Mouse (Mus musculus) midbrain, embryonic 12.5 days (tissue): ENCODE measurements at regions not wholly inside any gene's neighbourhood (a gene's known extent, or its start where the extent isn't known, plus 50 kb on each side); places are given as distances from the start of the nearest gene placed in this dataset.

Experiments used
- ATAC-seq: fragments of 200-750 bp; cut with Nextera tagmentation; 2 replicates; pipeline ENCODE4 v1.8.0; 2017; ENCODE audit warnings: low read depth, moderate TSS enrichment, moderate library complexity; ENCODE audit not compliant: low FRiP score
- H3K27ac ChIP-seq: fragments of 300-500 bp; sonication (generic); replicated peaks from 2 replicates; pipeline ENCODE4 v1.5.1; 2016; ENCODE audit warnings: mild to moderate bottlenecking
- H3K27me3 ChIP-seq: fragments of 300-500 bp; sonication (generic); 2 replicates; pipeline ENCODE4 v1.6.1; 2016; ENCODE audit warnings: mild to moderate bottlenecking
- H3K36me3 ChIP-seq: fragments of 300-500 bp; sonication (generic); 2 replicates; pipeline ENCODE4 v1.6.1; 2016
- H3K4me1 ChIP-seq: fragments of 300-500 bp; sonication (generic); 2 replicates; pipeline ENCODE4 v1.6.1; 2016
- H3K4me2 ChIP-seq: fragments of 300-500 bp; sonication (generic); replicated peaks from 2 replicates; pipeline ENCODE4 v1.6.1; 2016; ENCODE audit warnings: mild to moderate bottlenecking, moderate library complexity
- H3K4me3 ChIP-seq: fragments of 300-500 bp; sonication (generic); 2 replicates; pipeline ENCODE4 v1.5.1; 2016; ENCODE audit warnings: mild to moderate bottlenecking
- H3K9ac ChIP-seq: fragments of 300-500 bp; sonication (generic); replicated peaks from 2 replicates; pipeline ENCODE4 v1.6.1; 2016; ENCODE audit warnings: mild to moderate bottlenecking, moderate library complexity
- H3K9me3 ChIP-seq: fragments of 300-500 bp; sonication (generic); 2 replicates; pipeline ENCODE4 v1.6.1; 2016; ENCODE audit warnings: mild to moderate bottlenecking
- WGBS: fragments of 180-500 bp; shearing (Covaris S2); methylation state at CpG from one replicate; pipeline ENCODE4 v1.1.7; 2016; 5-methylcytosine and 5-hydroxymethylcytosine counted together

DNA sequence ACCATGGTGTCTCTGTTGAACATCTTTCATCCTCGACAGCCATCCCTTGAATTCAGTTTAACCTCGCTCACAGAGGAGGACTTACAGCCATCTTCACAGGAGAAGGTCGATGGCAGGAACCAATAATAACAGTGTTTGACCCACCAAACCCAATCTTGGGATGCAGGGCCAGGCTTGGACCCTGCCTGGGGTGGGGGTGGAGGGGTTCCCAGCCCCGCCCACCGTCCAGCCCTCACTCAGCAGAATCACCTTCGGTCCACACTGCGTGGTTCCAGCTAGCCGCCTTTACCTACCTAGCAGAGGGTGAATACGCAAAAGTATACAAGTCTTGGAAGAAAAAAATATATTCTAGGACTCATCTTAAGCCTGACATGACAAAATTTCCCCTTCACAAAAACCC, 400.5 kb upstream of the Atp11b start:
- Histone ChIP-seq H3K36me3 (no peaks in the 10 kb centered on the region), H3K4me2 (no peak overlapping the region), H3K9ac (no peak overlapping the region), H3K27ac (no peak overlapping the region), H3K27me3 (no peaks in the 10 kb centered on the region), H3K9me3 (no peaks in the 10 kb centered on the region), H3K4me1 (peaks cover 10% of the 10 kb centered on the region), H3K4me3 (no peak overlapping the region)
- WGBS, result 87% methylated on average over 9 of the region's 9 CpGs
- no peak for ATAC-seq

DNA sequence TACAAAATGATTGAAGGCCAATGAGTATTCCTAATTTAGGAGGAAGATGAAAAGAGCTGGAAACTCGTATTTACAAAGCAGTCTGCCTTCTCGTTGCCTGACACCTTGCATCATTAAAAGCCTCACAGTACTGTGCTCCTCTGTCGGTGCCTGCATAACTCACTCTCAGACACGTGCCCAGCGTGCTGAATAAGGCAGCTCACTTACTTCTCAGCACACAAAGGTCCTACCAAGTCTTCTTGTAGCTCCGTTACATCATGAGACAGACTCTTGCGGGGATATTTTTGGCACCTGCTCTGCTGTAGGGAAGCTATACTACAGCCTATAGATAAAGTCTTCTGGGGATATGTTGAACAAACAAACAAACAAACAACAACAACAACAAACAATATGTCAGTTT, 400.0 kb upstream of the Atp11b start:
- no peak overlapping the region for H3K27ac ChIP-seq
- peaks cover 10% of the 10 kb centered on the region for H3K4me1 ChIP-seq
- no peak for ATAC-seq
- no peaks in the 10 kb centered on the region for H3K36me3 ChIP-seq
- no peaks in the 10 kb centered on the region for H3K9me3 ChIP-seq
- no peak overlapping the region for H3K9ac ChIP-seq
- no peak overlapping the region for H3K4me2 ChIP-seq
- WGBS, result 74% methylated on average over 7 of the region's 7 CpGs
- no peak overlapping the region for H3K4me3 ChIP-seq
- no peaks in the 10 kb centered on the region for H3K27me3 ChIP-seq

DNA sequence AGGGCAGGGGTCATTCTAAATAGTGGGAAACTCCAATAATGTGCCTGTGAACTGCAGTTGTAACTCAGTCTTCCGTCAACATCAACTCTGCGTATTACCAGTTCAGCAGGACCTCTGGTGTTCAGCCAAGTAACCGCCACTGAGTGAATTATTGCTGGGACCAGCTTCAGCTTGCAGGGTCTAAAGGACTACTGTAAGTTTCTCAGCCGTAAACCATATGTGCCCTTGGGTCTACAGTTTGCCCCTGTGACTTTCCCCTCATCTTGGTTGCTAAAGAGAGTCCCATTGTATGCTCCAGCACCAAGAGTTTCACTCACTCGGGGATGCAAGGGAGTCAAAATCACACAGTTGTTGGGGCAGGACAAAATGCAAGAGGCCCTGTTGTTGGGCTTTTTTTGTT, 399.6 kb upstream of the Atp11b start:
- Histone ChIP-seq H3K27me3 (no peaks in the 10 kb centered on the region), H3K4me3 (no peak overlapping the region), H3K4me1 (peaks cover 10% of the 10 kb centered on the region), H3K9ac (no peak overlapping the region), H3K4me2 (no peak overlapping the region), H3K36me3 (no peaks in the 10 kb centered on the region), H3K9me3 (no peaks in the 10 kb centered on the region), H3K27ac (no peak overlapping the region)
- no peak for ATAC-seq
- WGBS, result 84% methylated on average over 5 of the region's 5 CpGs

GRCm38 (mm10) chr3:35357111-35357510, 396.8 kb upstream of the Atp11b start:
- WGBS, result 60% methylated on average over 15 of the region's 15 CpGs
- no peak overlapping the region for H3K4me2 ChIP-seq
- no peak overlapping the region for H3K27ac ChIP-seq
- no peaks in the 10 kb centered on the region for H3K27me3 ChIP-seq
- no peak overlapping the region for H3K4me3 ChIP-seq
- no peaks in the 10 kb centered on the region for H3K9me3 ChIP-seq
- H3K36me3 ChIP-seq, result no peaks in the 10 kb centered on the region
- ATAC-seq, result 0 out of 2 replicates have a peak, but pooled peaks have one; percentile 30
- H3K9ac ChIP-seq, result no peak overlapping the region
- H3K4me1 ChIP-seq, result peaks cover 8% of the 10 kb centered on the region

- H3K27me3 ChIP-seq, result no peaks in the 10 kb centered on the region
- ATAC-seq, result no peak
- no peaks in the 10 kb centered on the region for H3K4me1 ChIP-seq
- no peak overlapping the region for H3K9ac ChIP-seq
- H3K4me2 ChIP-seq, result no peak overlapping the region
- no peak overlapping the region for H3K27ac ChIP-seq
- H3K36me3 ChIP-seq, result no peaks in the 10 kb centered on the region
- WGBS, result 63% methylated on average over 6 of the region's 6 CpGs
- H3K4me3 ChIP-seq, result no peak overlapping the region
- no peaks in the 10 kb centered on the region for H3K9me3 ChIP-seq
Observed at GRCm38 (mm10) chr3:35358541-35358940, 395.4 kb upstream of the Atp11b start.

DNA sequence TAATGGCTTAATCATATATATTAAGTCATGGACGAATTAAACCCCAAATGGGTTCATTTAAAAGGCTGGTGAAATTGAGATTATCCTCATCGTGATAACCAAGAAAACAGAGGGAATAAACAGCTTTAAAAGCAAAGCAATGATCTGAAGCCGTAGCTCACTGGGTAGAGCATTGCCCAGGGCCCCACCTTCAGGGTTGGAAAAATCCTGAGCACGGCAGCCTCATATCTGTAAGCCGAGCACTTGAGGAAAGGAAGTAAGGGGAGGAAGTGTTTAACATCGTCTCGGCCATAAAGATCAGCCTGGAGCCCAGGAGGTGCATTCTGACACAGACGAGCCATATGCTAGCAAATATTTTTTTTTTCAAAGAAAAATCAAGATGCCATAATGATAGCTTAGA, 394.6 kb upstream of the Atp11b start:
- ATAC-seq, result no peak
- Histone ChIP-seq H3K4me3 (no peak overlapping the region), H3K9ac (no peak overlapping the region), H3K9me3 (no peaks in the 10 kb centered on the region), H3K4me1 (no peaks in the 10 kb centered on the region), H3K27me3 (no peaks in the 10 kb centered on the region), H3K36me3 (no peaks in the 10 kb centered on the region), H3K4me2 (no peak overlapping the region), H3K27ac (no peak overlapping the region)
- 69% methylated on average over 8 of the region's 8 CpGs for WGBS

DNA sequence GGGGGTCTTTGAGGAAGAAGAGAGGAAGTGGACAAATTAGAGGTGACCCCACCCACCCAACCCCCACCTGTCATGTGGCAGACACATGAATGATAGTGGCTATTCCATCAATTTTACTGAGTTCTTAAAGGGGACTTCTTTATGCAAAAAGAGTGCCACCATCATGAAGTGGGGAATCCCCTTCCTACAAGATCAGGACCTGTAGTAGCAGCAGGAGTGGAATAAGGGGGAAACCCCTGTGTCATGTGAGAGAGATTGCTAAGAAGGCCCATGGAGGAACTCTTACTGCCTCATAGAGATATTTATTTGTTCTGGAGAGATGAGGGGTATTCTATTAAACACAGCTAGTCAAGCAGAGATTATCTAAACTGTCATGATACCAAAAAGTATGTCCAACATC, 393.4 kb upstream of the Atp11b start:
- Histone ChIP-seq H3K4me2 (no peak overlapping the region), H3K4me3 (no peak overlapping the region), H3K4me1 (no peaks in the 10 kb centered on the region), H3K27me3 (no peaks in the 10 kb centered on the region), H3K9me3 (no peaks in the 10 kb centered on the region), H3K36me3 (no peaks in the 10 kb centered on the region), H3K27ac (no peak overlapping the region), H3K9ac (no peak overlapping the region)
- ATAC-seq, result no peak

DNA sequence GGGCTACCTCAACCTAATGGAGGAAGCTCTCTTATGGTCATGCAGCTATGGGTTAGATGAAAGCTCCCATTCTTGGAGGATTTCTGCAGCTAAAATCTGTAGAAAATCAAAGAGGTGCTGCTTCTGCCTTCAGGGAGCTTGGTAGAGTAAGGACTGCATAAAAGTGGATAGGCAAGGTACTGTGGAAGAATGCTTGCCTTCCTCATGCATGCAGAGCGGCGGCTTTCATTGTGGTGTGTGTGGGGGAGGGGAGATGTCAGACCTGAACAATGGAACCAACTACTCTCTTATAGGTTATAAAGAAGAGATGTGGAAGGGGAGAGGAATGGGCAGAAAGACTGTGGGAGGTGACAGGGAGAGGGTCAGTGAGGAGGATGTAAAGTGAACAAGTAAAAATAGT, 392.8 kb upstream of the Atp11b start:
- H3K27me3 ChIP-seq, result no peaks in the 10 kb centered on the region
- H3K36me3 ChIP-seq, result no peaks in the 10 kb centered on the region
- no peak overlapping the region for H3K4me2 ChIP-seq
- H3K4me3 ChIP-seq, result no peak overlapping the region
- WGBS, result 61% methylated on average over 2 of the region's 2 CpGs
- no peaks in the 10 kb centered on the region for H3K4me1 ChIP-seq
- no peak overlapping the region for H3K27ac ChIP-seq
- H3K9me3 ChIP-seq, result no peaks in the 10 kb centered on the region
- ATAC-seq, result no peak
- no peak overlapping the region for H3K9ac ChIP-seq

DNA sequence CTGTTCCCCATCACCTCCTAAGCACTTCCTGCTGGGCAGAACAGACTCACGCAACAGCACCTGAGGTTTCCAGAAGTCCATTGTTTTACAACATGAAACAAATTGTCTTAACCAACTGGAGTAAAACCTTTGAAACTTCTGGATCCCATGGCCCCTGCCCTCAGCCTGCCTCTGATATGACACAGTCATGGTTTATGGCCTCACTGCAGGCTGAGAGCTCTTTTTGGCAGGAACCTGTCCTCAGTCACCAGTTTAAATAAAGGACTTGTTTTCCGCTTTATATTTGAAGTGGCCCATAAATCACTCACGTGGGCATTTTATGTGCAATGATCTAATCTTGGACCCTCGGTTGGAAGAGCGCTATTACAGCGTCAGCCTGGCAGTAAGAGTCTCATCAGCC, 388.5 kb upstream of the Atp11b start:
- ATAC-seq, result no peak
- no peak overlapping the region for H3K9ac ChIP-seq
- no peaks in the 10 kb centered on the region for H3K36me3 ChIP-seq
- H3K9me3 ChIP-seq, result no peaks in the 10 kb centered on the region
- H3K27ac ChIP-seq, result no peak overlapping the region
- no peak overlapping the region for H3K4me2 ChIP-seq
- WGBS, result 92% methylated on average over 6 of the region's 6 CpGs
- no peaks in the 10 kb centered on the region for H3K4me1 ChIP-seq
- H3K27me3 ChIP-seq, result no peaks in the 10 kb centered on the region
- H3K4me3 ChIP-seq, result no peak overlapping the region

- Histone ChIP-seq H3K27ac (no peak overlapping the region), H3K4me2 (no peak overlapping the region), H3K9me3 (no peaks in the 10 kb centered on the region), H3K27me3 (no peaks in the 10 kb centered on the region), H3K4me1 (no peaks in the 10 kb centered on the region), H3K9ac (no peak overlapping the region), H3K36me3 (no peaks in the 10 kb centered on the region), H3K4me3 (no peak overlapping the region)
- WGBS, result 83% methylated on average over 1 of the region's 1 CpGs
- no peak for ATAC-seq
Observed at GRCm38 (mm10) chr3:35372276-35372675, 381.6 kb upstream of the Atp11b start.

- Histone ChIP-seq H3K9ac (no peak overlapping the region), H3K4me2 (no peak overlapping the region), H3K4me3 (no peak overlapping the region), H3K36me3 (no peaks in the 10 kb centered on the region), H3K4me1 (no peaks in the 10 kb centered on the region), H3K27ac (no peak overlapping the region), H3K27me3 (no peaks in the 10 kb centered on the region), H3K9me3 (no peaks in the 10 kb centered on the region)
- no peak for ATAC-seq
- 84% methylated on average over 5 of the region's 5 CpGs for WGBS
Observed at GRCm38 (mm10) chr3:35387386-35387785, 366.5 kb upstream of the Atp11b start.

- Histone ChIP-seq H3K27me3 (no peaks in the 10 kb centered on the region), H3K4me3 (no peak overlapping the region), H3K9me3 (no peaks in the 10 kb centered on the region), H3K4me2 (no peak overlapping the region), H3K4me1 (no peaks in the 10 kb centered on the region), H3K27ac (no peak overlapping the region), H3K9ac (no peak overlapping the region), H3K36me3 (no peaks in the 10 kb centered on the region)
- WGBS, result over 99% methylated on average over 2 of the region's 2 CpGs
- ATAC-seq, result no peak
Observed at GRCm38 (mm10) chr3:35392657-35393056, 361.2 kb upstream of the Atp11b start.

DNA sequence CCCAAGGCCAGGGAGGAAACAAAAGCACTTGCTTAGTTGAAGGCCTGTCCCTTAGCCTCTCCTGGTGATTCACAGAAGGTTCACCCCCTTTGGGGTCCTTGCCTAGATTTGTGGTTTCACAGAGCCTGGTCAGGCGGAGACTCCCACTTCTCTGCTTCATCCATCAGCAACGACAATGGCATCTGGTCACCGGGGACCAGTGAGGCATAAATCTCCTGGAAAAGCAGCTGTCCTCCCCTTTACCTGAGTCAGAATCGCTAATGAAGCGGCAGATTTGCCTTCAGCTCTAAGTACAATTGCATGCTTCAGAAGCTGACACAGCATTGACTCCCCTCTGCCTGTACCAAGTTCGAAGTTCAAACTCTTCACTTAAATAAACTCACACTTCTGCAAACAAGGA, 353.7 kb upstream of the Atp11b start:
- no peak overlapping the region for H3K9ac ChIP-seq
- no peak overlapping the region for H3K4me2 ChIP-seq
- no peaks in the 10 kb centered on the region for H3K36me3 ChIP-seq
- H3K4me1 ChIP-seq, result peaks cover 20% of the 10 kb centered on the region
- ATAC-seq, result no peak
- WGBS, result 76% methylated on average over 6 of the region's 6 CpGs
- H3K9me3 ChIP-seq, result no peaks in the 10 kb centered on the region
- H3K27me3 ChIP-seq, result no peaks in the 10 kb centered on the region
- no peak overlapping the region for H3K27ac ChIP-seq
- no peak overlapping the region for H3K4me3 ChIP-seq
